Mouse (Mus musculus) T-cell, adult 66 days (primary cell): ENCODE data around the gene Olfr462. TPM values are rescaled to one million over a fixed set of nuclear protein-coding genes. Genes with fewer than 3 reads are reported as not detected.

Source experiments
- total RNA-seq, 2 experiments: library from RNA; stranded (reverse); gene quantifications; 3 replicates in 1 of 2; 4 replicates in 1 of 2; pipeline ENCODE4 v1.2.4; 2023

The Olfr462 gene
- total RNA-seq: not detected

DNA sequence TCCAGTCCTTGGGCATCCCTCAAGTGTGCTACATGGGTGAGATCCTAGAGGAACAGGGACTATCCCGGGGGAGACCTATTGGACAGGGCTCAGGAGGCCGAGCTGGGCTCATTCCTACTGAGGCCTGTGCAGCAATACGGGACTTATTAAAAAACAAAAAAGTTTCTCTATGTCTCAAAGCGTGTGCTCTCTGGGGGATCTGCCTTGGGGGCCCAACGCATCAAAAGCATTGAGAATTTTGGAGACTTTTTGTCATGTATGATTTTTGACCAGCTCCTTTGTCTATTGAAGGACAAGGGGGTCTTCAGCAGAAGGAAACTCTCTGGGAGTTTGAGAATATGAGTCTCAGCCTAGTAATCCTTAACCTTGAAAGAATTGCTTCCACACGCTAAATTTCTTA lies at the start of gene Olfr462:
Gene Olfr462, minus strand, starts transcription at position 101 of the 400 bp plus-strand sequence.

DNA sequence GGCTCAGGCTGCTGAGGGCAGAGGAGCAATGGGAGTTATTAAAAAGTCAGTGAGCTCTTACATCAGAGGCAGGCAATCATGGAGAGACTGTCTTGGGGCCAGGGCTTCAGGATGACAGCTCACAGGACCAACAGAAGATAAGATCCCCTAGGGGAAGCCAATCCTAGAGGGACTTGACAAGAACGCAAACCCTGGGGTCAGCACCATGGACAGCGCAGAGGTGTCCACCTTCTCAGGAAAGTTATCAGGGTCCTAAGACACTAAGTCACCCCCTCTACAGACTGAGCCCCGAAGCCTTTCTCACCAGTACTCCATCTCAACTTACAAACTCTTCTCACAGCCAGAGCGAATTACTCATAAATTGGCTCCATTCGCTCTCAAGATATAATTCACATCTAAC lies 28.9 kb upstream of the Olfr462 start, which contains the start of gene Olfr464:
Gene Olfr464, minus strand, starts transcription at position 2 of the 400 bp plus-strand sequence.

DNA sequence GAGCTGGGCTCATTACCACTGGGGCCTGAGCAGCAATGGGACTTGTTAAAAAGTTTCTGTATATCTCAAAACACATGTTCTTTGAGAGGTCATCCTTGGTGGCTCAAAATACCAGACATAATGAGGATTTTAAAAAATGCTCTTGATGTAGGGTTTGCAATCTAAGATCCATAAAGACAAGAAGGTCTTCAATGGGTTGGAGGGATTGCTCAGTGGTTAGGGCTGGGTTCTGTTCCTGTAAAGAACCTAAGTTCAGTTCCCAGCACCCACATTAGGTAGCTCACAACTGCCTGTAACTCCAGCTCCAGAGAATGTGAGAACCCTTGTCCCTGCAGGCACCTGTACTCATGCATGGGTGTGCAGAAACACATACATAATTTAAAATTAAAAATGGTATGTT lies 5.2 kb upstream of the Olfr462 start, which contains the start of gene Olfr463:
Gene Olfr463, minus strand, starts transcription at position 101 of the 400 bp plus-strand sequence.

DNA sequence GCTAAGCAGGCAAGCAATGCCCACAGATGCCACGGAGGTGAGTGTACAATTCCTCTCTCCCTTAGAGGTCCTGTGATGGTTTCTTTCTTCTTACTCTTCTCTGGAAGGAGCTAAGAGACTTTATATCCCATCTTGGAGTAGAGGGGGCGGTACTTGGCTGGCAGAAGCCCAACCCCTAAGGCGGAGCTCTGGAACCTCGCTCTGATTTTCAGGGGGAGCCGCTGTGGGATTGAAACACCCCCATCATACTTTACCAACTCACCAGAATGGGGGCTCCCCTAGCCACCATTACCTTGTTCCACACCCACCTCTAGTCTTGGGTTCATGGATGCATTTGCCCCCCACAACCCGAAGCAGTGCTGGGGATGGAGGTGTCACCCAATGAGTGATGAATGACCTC lies 16.6 kb downstream of the Olfr462 start, which contains the start of gene Epx:
Gene Epx, minus strand, starts transcription at position 101 of the 400 bp plus-strand sequence.

DNA sequence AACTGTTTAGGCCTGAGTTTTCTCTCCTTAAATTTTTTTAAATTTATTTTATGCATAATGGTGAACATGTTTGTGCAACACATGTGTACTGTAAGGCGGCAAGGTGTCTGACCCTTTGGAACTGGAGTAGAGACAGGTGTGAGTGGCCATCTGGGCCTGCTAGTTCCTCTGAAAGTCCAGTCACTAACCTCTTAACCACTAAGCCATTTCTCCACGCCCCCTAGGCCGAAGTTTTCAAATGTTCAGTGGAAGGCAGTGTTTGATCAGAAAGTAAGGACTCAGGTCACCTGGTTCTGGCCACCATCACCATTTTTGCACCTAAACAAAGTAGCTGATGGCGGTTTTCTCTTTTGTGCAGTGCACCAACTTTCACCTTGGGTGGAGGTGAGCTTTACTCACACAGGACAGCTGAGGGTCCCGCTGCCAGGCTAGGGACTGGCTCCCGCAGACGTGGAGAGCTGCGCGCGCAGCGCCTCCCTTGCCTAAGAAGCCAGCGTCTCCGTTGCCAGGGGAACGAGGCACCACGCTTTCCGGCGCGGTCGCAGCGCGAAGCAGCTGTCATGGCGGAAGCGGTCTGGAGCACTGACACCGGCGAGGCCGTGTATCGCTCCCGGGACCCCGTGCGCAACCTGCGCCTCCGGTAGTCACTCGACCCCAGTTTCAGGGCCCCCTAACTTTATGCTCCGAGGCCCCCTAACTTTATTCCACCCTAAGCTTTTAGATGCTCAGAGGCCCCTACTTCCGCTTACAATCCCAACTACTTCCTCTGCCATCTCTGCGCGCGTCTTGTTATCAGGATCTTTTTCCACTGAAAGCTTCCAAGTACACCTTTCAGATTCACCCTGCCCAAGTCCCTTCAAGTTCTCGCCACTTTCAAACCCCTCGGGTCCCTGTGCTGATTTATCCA lies 39.1 kb downstream of the Olfr462 start, which contains the start of gene Mks1:
Gene Mks1, plus strand, starts transcription at position 526 of the 907 bp plus-strand sequence.

Other genes starting within 250 kb of the Olfr462 start
- gene Rnf43, start 229.5 kb downstream of the Olfr462 start, total RNA-seq: 1 to 10 TPM; 6.7 TPM
- gene Supt4a, start 154.7 kb downstream of the Olfr462 start, total RNA-seq: 100 to 1,000 TPM; 157 to 160 TPM
- gene Tspoap1, start 131.7 kb downstream of the Olfr462 start, total RNA-seq: 1 to 10 TPM; 4.4 to 7.1 TPM
- gene Mpo, start 98.7 kb downstream of the Olfr462 start, total RNA-seq: 1 to 10 TPM in 1 of 2 experiments, under 1 TPM in 1; 0.24 to 1.1 TPM
- gene Lpo, start 64.0 kb downstream of the Olfr462 start, total RNA-seq: not detected
- 10 to 100 TPM; 10.7 to 16.2 TPM for gene Mks1, start 39.1 kb downstream of the Olfr462 start, total RNA-seq
- gene Epx, start 16.7 kb downstream of the Olfr462 start, total RNA-seq: not detected
- not detected for gene Olfr463, start 5.1 kb upstream of the Olfr462 start, total RNA-seq
- gene Olfr464, start 28.7 kb upstream of the Olfr462 start, total RNA-seq: not detected
- 10 to 100 TPM; 26.0 to 30.6 TPM for gene Dynll2, start 95.3 kb upstream of the Olfr462 start, total RNA-seq
- 100 to 1,000 TPM; 306 to 315 TPM for gene Srsf1, start 155.1 kb upstream of the Olfr462 start, total RNA-seq
- gene Vezf1, start 176.0 kb upstream of the Olfr462 start, total RNA-seq: 10 to 100 TPM; 58.0 to 58.2 TPM
- gene Cuedc1, start 205.8 kb upstream of the Olfr462 start, total RNA-seq: 10 to 100 TPM in 1 of 2 experiments, 1 to 10 TPM in 1; 8.7 to 14.5 TPM